Mouse (Mus musculus): ENCODE data around the gene Slc25a44.

DNA sequence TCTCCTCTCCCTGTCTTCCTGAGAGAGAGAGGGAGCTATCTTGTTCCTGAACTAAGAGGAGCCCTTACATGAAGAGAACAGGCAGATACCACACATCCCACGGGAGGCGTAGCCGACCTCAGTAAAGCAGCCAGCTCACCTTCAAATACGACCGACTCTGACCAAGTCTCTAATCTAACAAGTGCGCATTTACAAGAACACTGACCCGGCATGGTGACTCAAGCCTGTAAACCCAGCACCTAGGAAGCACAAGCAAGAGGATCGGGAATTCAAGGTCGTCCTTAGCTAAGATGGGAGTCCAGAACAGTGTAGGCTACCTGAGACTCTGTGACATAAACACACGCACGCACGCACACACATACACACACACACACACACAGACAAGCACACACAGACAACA, 17.5 kb upstream of the Slc25a44 start:
- TF ChIP-seq CTCF (IDR thresholded peaks at IDR 0.05; ENCODE audit: low read depth) (no peak), EP300 (optimal IDR thresholded peaks at IDR 0.05) (no peak)

Measured in stomach, postnatal 0 days (tissue).